In genomic region chr17:71615638-71616318, GRCm38 (mm10) we compare ENCODE assay signal across 8 mouse cellular contexts. TPM values are rescaled to one million over a fixed set of nuclear protein-coding genes. Genes with fewer than 3 reads are reported as not detected.
DNase-seq lines count a peak whose midpoint lies in the region; ATAC-seq and TF ChIP-seq lines count a peak whose summit lies in the region.

TSS of gene Wdr43 (plus strand) at chr17:71615895.

- H3K4me3 ChIP-seq in cortical plate, adult 2 months (ENCODE audit: insufficient read depth, low read length): peak within 1 kb of the TSS; percentile 95

- H3K27ac ChIP-seq in cortical plate, adult 2 months (ENCODE audit: insufficient read depth, low read length): no peak within 1 kb of the TSS

- DNase-seq in gastrocnemius, adult 8-10 months (ENCODE audit: low spot score in 2 of 2): peak; percentile 93
- peak; percentile 97 for DNase-seq in induced T-regulatory cell, adult 2 months (ENCODE audit: low read depth)
- peak; percentile 92 to 97 for DNase-seq in left cerebral cortex, adult 9 months (ENCODE audit: low spot score in 2 of 2)
- peak; percentile 95 for DNase-seq in right cerebral cortex, postnatal 14 days
- peak; percentile 92 to 96 for DNase-seq in urinary bladder, postnatal 36 days (ENCODE audit: low spot score in 2 of 2)

- H3K4me1 ChIP-seq in cortical plate, adult 2 months (ENCODE audit: control insufficient read depth, insufficient read depth, low read length): peaks cover 4% of the 10 kb centered on the region; the same call in 1 of the 2 replicates

- ATAC-seq in activated CD4-positive, CD25-positive, alpha-beta regulatory T cell, adult 4 months: peak; percentile 92
- ATAC-seq in megakaryocyte progenitor cell, adult 5-6 weeks (replicated peaks; ENCODE audit: poor library complexity): peak; percentile 98

- TF ChIP-seq CTCF in cortical plate, adult 2 months (IDR thresholded peaks at IDR 0.05; ENCODE audit: extremely low read depth, insufficient read depth, low read length): no peak

- TF ChIP-seq POLR2A in cortical plate, adult 2 months (IDR thresholded peaks at IDR 0.05; ENCODE audit: extremely low read depth, insufficient read depth, low read length): peak; percentile 71; the same call in 1 of the 2 replicates

RNA-seq across cellular contexts. Expression of gene Wdr43, which starts in this region (rescaled TPM):
- 100 to 1,000 TPM; 106 to 132 TPM for polyA plus RNA-seq in activated CD4-positive, CD25-positive, alpha-beta regulatory T cell, adult 4 months (2017; shearing (Covaris generic))
- 18.6 and 23.3 TPM in 2 replicates for polyA plus RNA-seq in cortical plate, adult 2 months (2012; rRNA removed)
- total RNA-seq in gastrocnemius, adult 8-10 months (2022): 10 to 100 TPM; 26.4 to 29.4 (median 28.1) TPM
- 127 and 140 TPM in 2 replicates for total RNA-seq in megakaryocyte progenitor cell, adult 5-6 weeks (2015)
- 312 and 380 TPM in 2 replicates for total RNA-seq in megakaryocyte progenitor cell, adult 5-6 weeks (2017)

Comparison
In these comparisons a context has a peak if more than half of its experiments do, and no peak if none do; other contexts are left out.
1. RNA of gene Wdr43 (total RNA-seq): 127 to 380 TPM in megakaryocyte progenitor cell, adult 5-6 weeks; 26.4 to 29.4 TPM in gastrocnemius, adult 8-10 months; every median in the first group is over 4 times any median in the second.
2. Peak in every context shown above with its lines, with median percentiles within 50 percentile points of each other: DNase-seq.